Mouse (Mus musculus): ENCODE results near the gene Cog6.

- TF ChIP-seq POLR2A (IDR thresholded peaks at IDR 0.05; ENCODE audit: insufficient read depth, low read depth, low read length) (no peak), CTCF (IDR thresholded peaks at IDR 0.05) (no peak)
Measured at GRCm38 (mm10) chr3:52958444-52959120, 58.5 kb downstream of the Cog6 start.

All from heart, adult 2 months (tissue).